Mouse (Mus musculus): ENCODE data around the gene Ctnna2. TPM values are rescaled to one million over a fixed set of nuclear protein-coding genes. Genes with fewer than 3 reads are reported as not detected.

Ctnna2 gene
- total and polyA plus RNA-seq, 2 experiments from 2014 or later, result 0.22 TPM; not detected in 1

DNA sequence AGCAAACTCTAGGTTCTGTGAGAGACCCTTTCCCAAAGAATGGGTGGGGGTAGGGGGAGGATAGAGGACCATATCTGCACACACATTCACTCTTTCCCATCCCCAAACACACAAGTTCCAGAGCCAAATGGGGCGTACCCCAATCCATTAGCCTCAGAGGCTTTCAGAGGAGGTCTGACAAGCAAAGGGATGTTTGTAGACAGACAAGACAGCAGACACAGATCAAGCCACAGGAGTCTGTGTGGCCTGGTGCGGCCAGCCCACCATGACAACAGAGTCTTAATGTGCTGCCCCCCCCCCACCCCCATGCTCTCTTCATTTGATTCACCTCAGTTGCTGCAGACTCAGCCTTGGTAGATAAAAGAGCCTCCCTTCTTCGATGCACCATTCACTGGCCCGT is 764.2 kb downstream of the Ctnna2 start:
- WGBS, result 78% methylated on average over 4 of the region's 4 CpGs
- no peaks in the 10 kb centered on the region for H3K9me3 ChIP-seq (replicated peaks; ENCODE audit: control insufficient read depth, low read length)
- no peaks in the 10 kb centered on the region for H3K36me3 ChIP-seq (replicated peaks; ENCODE audit: control insufficient read depth, insufficient read depth, low read length)
- no peaks in the 10 kb centered on the region for H3K4me1 ChIP-seq (ENCODE audit: control insufficient read depth, insufficient read depth)
- H3K27me3 ChIP-seq (ENCODE audit: control insufficient read depth, insufficient read depth, low read length), result no peaks in the 10 kb centered on the region
- DNase-seq (ENCODE audit: low spot score) (no peak), ATAC-seq (ENCODE audit: insufficient read depth, low read depth) (no peak)
- no peak overlapping the region for H3K27ac ChIP-seq (ENCODE audit: low read depth)
- H3K4me3 ChIP-seq (ENCODE audit: low read depth, low read length), result no peak overlapping the region
- no peak overlapping the region for H3K9ac ChIP-seq (replicated peaks; ENCODE audit: low read depth, low read length)
- no peak for TF ChIP-seq CTCF (IDR thresholded peaks at IDR 0.05; ENCODE audit: low read depth)
- TF ChIP-seq EP300 (IDR thresholded peaks at IDR 0.05; ENCODE audit: low read depth), result no peak
- no peak overlapping the region for H3K4me2 ChIP-seq (ENCODE audit: low read depth, low read length)

DNA sequence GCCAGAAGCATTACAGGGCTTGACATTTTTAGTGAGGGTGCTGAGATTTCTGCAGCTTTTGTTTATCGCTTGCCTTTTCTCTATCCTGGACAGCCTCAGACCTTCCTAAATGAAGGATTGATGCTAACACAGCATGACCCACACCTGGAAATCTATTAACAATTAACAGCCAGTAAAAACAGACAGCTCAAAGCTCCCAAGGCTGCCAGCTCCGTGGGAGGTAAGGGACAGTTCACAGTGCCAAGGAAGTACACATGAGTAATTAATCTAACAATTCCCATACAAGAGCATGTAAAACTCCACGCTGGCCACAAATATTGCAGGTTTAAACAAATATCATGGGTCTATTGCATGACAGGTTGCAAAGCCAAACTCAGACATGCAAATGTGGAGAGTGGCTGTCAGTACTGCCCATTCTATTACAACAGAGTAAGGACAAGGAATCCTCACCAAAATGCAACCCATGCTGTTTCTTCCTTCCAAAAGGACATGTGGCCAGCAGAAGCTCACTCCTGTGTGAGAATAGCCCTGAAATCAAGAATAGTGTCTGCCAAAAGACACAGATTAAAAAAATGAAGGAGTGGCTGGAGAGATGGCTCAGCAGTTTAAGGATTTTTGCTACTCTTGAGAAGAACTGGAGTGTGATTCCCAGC is 765.6 kb downstream of the Ctnna2 start:
- no peak overlapping the region for H3K27ac ChIP-seq (ENCODE audit: low read depth)
- DNase-seq (ENCODE audit: low spot score), result no peak

DNA sequence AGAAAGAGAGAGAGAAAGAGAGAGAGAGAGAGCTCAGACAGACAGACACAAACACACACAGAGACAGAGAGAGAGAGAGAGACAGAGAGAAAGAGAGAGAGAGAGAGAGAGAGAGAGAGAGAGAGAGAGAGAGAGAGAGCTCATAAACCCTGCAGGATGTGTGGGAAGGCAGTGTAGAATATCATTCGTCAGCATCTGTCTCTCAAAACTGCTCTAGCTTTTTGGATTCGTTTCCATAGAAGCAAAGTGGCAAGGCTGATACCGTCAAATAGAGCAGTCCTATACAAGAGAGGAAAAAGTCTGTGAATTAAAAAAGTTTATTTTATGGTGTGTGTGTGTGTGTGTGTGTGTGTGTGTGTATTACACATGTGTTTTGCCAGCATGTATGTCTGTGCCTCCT is 769.6 kb downstream of the Ctnna2 start:
- WGBS, result 64% methylated on average over 3 of the region's 3 CpGs
- Histone ChIP-seq H3K27me3 (ENCODE audit: control insufficient read depth, insufficient read depth, low read length) (no peaks in the 10 kb centered on the region), H3K4me2 (ENCODE audit: low read depth, low read length) (no peak overlapping the region), H3K4me1 (ENCODE audit: control insufficient read depth, insufficient read depth) (no peaks in the 10 kb centered on the region), H3K27ac (ENCODE audit: low read depth) (no peak overlapping the region), H3K4me3 (ENCODE audit: low read depth, low read length) (no peak overlapping the region), H3K9ac (replicated peaks; ENCODE audit: low read depth, low read length) (no peak overlapping the region), H3K9me3 (replicated peaks; ENCODE audit: control insufficient read depth, low read length) (no peaks in the 10 kb centered on the region), H3K36me3 (replicated peaks; ENCODE audit: control insufficient read depth, insufficient read depth, low read length) (no peaks in the 10 kb centered on the region)
- TF ChIP-seq CTCF (IDR thresholded peaks at IDR 0.05; ENCODE audit: low read depth) (no peak), EP300 (IDR thresholded peaks at IDR 0.05; ENCODE audit: low read depth) (no peak)
- DNase-seq (ENCODE audit: low spot score) (no peak), ATAC-seq (ENCODE audit: insufficient read depth, low read depth) (no peak)

More for the DNA sequence above, 765.6 kb downstream of the Ctnna2 start:
- no peaks in the 10 kb centered on the region for H3K27me3 ChIP-seq (ENCODE audit: control insufficient read depth, insufficient read depth, low read length)
- H3K4me3 ChIP-seq (ENCODE audit: low read depth, low read length), result no peak overlapping the region
- no peaks in the 10 kb centered on the region for H3K36me3 ChIP-seq (replicated peaks; ENCODE audit: control insufficient read depth, insufficient read depth, low read length)
- H3K9me3 ChIP-seq (replicated peaks; ENCODE audit: control insufficient read depth, low read length), result no peaks in the 10 kb centered on the region
- WGBS, result 38% methylated on average over 3 of the region's 3 CpGs
- H3K9ac ChIP-seq (replicated peaks; ENCODE audit: low read depth, low read length), result no peak overlapping the region
- no peak for ATAC-seq (ENCODE audit: insufficient read depth, low read depth)
- no peak overlapping the region for H3K4me2 ChIP-seq (ENCODE audit: low read depth, low read length)
- H3K4me1 ChIP-seq (ENCODE audit: control insufficient read depth, insufficient read depth), result no peaks in the 10 kb centered on the region
- TF ChIP-seq CTCF (IDR thresholded peaks at IDR 0.05; ENCODE audit: low read depth), result no peak
- TF ChIP-seq EP300 (IDR thresholded peaks at IDR 0.05; ENCODE audit: low read depth), result no peak

DNA sequence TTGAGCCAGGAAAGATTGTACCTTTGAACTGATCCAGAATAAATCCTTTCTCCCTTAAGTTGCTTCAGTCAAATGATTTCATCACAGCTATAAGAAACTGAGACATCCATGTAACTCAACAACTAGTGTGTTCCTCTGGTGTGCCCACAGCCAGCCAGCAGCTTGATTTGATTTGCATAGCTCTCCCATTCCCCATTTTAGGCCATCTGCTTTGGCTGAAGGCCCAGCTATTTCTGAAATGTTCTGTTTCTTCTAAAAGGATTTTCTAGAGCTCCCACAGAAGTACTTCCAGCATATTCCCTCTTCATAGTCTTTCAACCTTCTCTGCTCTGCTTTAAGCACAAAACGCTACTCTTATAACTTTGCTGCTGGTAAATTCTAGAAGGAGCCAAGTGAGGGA is 770.3 kb downstream of the Ctnna2 start:
- Histone ChIP-seq H3K4me2 (ENCODE audit: low read depth, low read length) (no peak overlapping the region), H3K4me3 (ENCODE audit: low read depth, low read length) (no peak overlapping the region), H3K9me3 (replicated peaks; ENCODE audit: control insufficient read depth, low read length) (no peaks in the 10 kb centered on the region), H3K27me3 (ENCODE audit: control insufficient read depth, insufficient read depth, low read length) (no peaks in the 10 kb centered on the region), H3K27ac (ENCODE audit: low read depth) (no peak overlapping the region), H3K4me1 (ENCODE audit: control insufficient read depth, insufficient read depth) (no peaks in the 10 kb centered on the region), H3K9ac (replicated peaks; ENCODE audit: low read depth, low read length) (no peak overlapping the region), H3K36me3 (replicated peaks; ENCODE audit: control insufficient read depth, insufficient read depth, low read length) (no peaks in the 10 kb centered on the region)
- no peak for TF ChIP-seq CTCF (IDR thresholded peaks at IDR 0.05; ENCODE audit: low read depth)
- TF ChIP-seq EP300 (IDR thresholded peaks at IDR 0.05; ENCODE audit: low read depth), result no peak
- ATAC-seq (ENCODE audit: insufficient read depth, low read depth) (no peak), DNase-seq (ENCODE audit: low spot score) (no peak)
- WGBS, result 72% methylated on average over 1 of the region's 1 CpGs

DNA sequence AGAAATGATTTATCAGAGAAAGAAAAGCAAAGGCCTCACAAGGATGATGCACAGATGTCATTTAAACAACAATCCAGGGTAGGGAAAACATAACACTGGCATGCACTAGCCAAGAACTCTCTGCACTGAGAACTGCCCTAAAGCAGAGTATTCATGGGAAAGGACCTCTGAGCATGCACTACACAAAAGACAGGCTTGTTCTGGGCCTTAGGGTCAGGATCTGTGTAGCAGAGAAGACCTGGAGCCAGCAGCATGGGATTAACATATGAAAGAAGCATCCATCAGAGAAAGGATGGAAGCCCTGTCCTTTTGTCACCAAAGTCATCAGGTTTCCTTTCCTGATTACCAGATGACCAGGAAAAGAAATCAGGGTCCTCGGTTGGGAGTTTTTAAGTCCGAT is 780.1 kb downstream of the Ctnna2 start:
- Histone ChIP-seq H3K4me3 (ENCODE audit: low read depth, low read length) (no peak overlapping the region), H3K9ac (replicated peaks; ENCODE audit: low read depth, low read length) (no peak overlapping the region), H3K4me2 (ENCODE audit: low read depth, low read length) (no peak overlapping the region), H3K27me3 (ENCODE audit: control insufficient read depth, insufficient read depth, low read length) (no peaks in the 10 kb centered on the region), H3K27ac (ENCODE audit: low read depth) (no peak overlapping the region), H3K9me3 (replicated peaks; ENCODE audit: control insufficient read depth, low read length) (no peaks in the 10 kb centered on the region), H3K4me1 (ENCODE audit: control insufficient read depth, insufficient read depth) (no peaks in the 10 kb centered on the region), H3K36me3 (replicated peaks; ENCODE audit: control insufficient read depth, insufficient read depth, low read length) (no peaks in the 10 kb centered on the region)
- no peak for TF ChIP-seq EP300 (IDR thresholded peaks at IDR 0.05; ENCODE audit: low read depth)
- no peak for TF ChIP-seq CTCF (IDR thresholded peaks at IDR 0.05; ENCODE audit: low read depth)
- 69% methylated on average over 2 of the region's 2 CpGs for WGBS
- no peak for ATAC-seq (ENCODE audit: insufficient read depth, low read depth)
- DNase-seq (ENCODE audit: low spot score), result no peak

DNA sequence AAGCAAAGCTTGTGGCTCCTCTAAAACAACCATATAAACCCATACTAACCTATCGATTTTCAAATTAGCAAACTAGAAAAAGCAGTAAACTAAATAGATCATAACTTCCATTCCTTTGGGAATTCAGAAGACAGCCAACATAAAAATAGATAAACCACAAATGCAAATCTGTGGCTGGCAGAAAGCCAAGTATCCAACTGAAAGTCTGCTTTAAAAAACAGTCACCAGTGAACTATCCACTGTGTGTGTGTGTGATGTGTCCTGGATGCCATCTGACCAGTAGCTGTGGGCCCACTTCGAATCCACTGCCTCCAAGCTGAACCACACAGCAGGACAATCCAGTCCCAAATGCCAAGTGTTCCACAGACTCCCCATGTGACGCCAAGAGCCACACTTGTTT is 782.8 kb downstream of the Ctnna2 start:
- no peaks in the 10 kb centered on the region for H3K27me3 ChIP-seq (ENCODE audit: control insufficient read depth, insufficient read depth, low read length)
- H3K4me1 ChIP-seq (ENCODE audit: control insufficient read depth, insufficient read depth), result no peaks in the 10 kb centered on the region
- no peaks in the 10 kb centered on the region for H3K9me3 ChIP-seq (replicated peaks; ENCODE audit: control insufficient read depth, low read length)
- H3K4me2 ChIP-seq (ENCODE audit: low read depth, low read length), result no peak overlapping the region
- no peak for ATAC-seq (ENCODE audit: insufficient read depth, low read depth)
- no peak overlapping the region for H3K9ac ChIP-seq (replicated peaks; ENCODE audit: low read depth, low read length)
- no peak overlapping the region for H3K27ac ChIP-seq (ENCODE audit: low read depth)
- H3K4me3 ChIP-seq (ENCODE audit: low read depth, low read length), result no peak overlapping the region
- H3K36me3 ChIP-seq (replicated peaks; ENCODE audit: control insufficient read depth, insufficient read depth, low read length), result no peaks in the 10 kb centered on the region
- 70% methylated on average over 3 of the region's 3 CpGs for WGBS
- no peak for TF ChIP-seq CTCF (IDR thresholded peaks at IDR 0.05; ENCODE audit: low read depth)
- no peak for TF ChIP-seq EP300 (IDR thresholded peaks at IDR 0.05; ENCODE audit: low read depth)
- no peak for DNase-seq (ENCODE audit: low spot score)
